Mouse (Mus musculus): ENCODE data around the gene Peli2.
A peak's percentile ranks its signal among the peaks of the same experiment; 100 is the strongest.

Peli2 gene

GRCm38 (mm10) chr14:48222684-48223083 lies 102.1 kb downstream of the Peli2 start:
- DNase-seq (ENCODE audit: extremely low spot score) = no peak

GRCm38 (mm10) chr14:48224203-48224602 lies 103.6 kb downstream of the Peli2 start:
- DNase-seq (ENCODE audit: extremely low spot score) = no peak

- DNase-seq (ENCODE audit: extremely low spot score) = no peak
Measured at GRCm38 (mm10) chr14:48224861-48225300, 104.3 kb downstream of the Peli2 start.

GRCm38 (mm10) chr14:48225810-48226446 lies 105.3 kb downstream of the Peli2 start:
- no peak for DNase-seq (ENCODE audit: extremely low spot score)

GRCm38 (mm10) chr14:48226759-48227158 lies 106.1 kb downstream of the Peli2 start:
- DNase-seq (ENCODE audit: extremely low spot score) = no peak

GRCm38 (mm10) chr14:48234785-48235519 lies 114.3 kb downstream of the Peli2 start:
- DNase-seq (ENCODE audit: extremely low spot score) = no peak

GRCm38 (mm10) chr14:48241335-48241734 lies 120.7 kb downstream of the Peli2 start:
- DNase-seq (ENCODE audit: extremely low spot score) = no peak

GRCm38 (mm10) chr14:48246236-48246635 lies 125.6 kb downstream of the Peli2 start:
- DNase-seq (ENCODE audit: extremely low spot score) = no peak

GRCm38 (mm10) chr14:48246963-48247362 lies 126.3 kb downstream of the Peli2 start:
- DNase-seq (ENCODE audit: extremely low spot score) = no peak

- no peak for DNase-seq (ENCODE audit: extremely low spot score)
Measured at GRCm38 (mm10) chr14:48249459-48249858, 128.8 kb downstream of the Peli2 start.

- DNase-seq (ENCODE audit: extremely low spot score) = no peak
Measured at GRCm38 (mm10) chr14:48249909-48250308, 129.3 kb downstream of the Peli2 start.

- DNase-seq (ENCODE audit: extremely low spot score) = peak; percentile 37
Measured at GRCm38 (mm10) chr14:48251381-48251979, 130.9 kb downstream of the Peli2 start.

- no peak for DNase-seq (ENCODE audit: extremely low spot score)
Measured at GRCm38 (mm10) chr14:48253183-48253582, 132.6 kb downstream of the Peli2 start.

GRCm38 (mm10) chr14:48254696-48255095 lies 134.1 kb downstream of the Peli2 start:
- DNase-seq (ENCODE audit: extremely low spot score) = no peak

GRCm38 (mm10) chr14:48255290-48255689 lies 134.7 kb downstream of the Peli2 start:
- peak; percentile 28 for DNase-seq (ENCODE audit: extremely low spot score)

- no peak for DNase-seq (ENCODE audit: extremely low spot score)
Measured at GRCm38 (mm10) chr14:48257759-48258158, 137.1 kb downstream of the Peli2 start.

- no peak for DNase-seq (ENCODE audit: extremely low spot score)
Measured at GRCm38 (mm10) chr14:48258696-48259366, 138.2 kb downstream of the Peli2 start.

- DNase-seq (ENCODE audit: extremely low spot score) = no peak
Measured at GRCm38 (mm10) chr14:48263146-48263545, 142.5 kb downstream of the Peli2 start.

- DNase-seq (ENCODE audit: extremely low spot score) = no peak
Measured at GRCm38 (mm10) chr14:48266710-48267109, 146.1 kb downstream of the Peli2 start.

GRCm38 (mm10) chr14:48278291-48278690 lies 157.7 kb downstream of the Peli2 start:
- no peak for DNase-seq (ENCODE audit: extremely low spot score)

GRCm38 (mm10) chr14:48286949-48287348 lies 166.3 kb downstream of the Peli2 start:
- DNase-seq (ENCODE audit: extremely low spot score) = no peak

- DNase-seq (ENCODE audit: extremely low spot score) = no peak
Measured at GRCm38 (mm10) chr14:48287581-48287980, 167.0 kb downstream of the Peli2 start.
